Mouse (Mus musculus) common myeloid progenitor, adult 5-6 weeks (primary cell): ENCODE measurements around the gene Map3k7. TPM values are rescaled to one million over a fixed set of nuclear protein-coding genes. Genes with fewer than 3 reads are reported as not detected.
"Not testable (repeated sequence)": the region's sequence is repeated elsewhere in the genome, so short reads cannot be mapped to it uniquely, and the experiment has no call there.

Experiments used
- ATAC-seq: replicated peaks from 2 replicates; pipeline ENCODE4 v1.8.0; 2016; ENCODE audit warnings: low read depth, mild to moderate bottlenecking, moderate TSS enrichment, inconsistent platforms; ENCODE audit not compliant: poor library complexity, severe bottlenecking
- total RNA-seq: library from RNA; stranded (forward); fragments of 200-1000, 187-1606 nt; gene quantifications from 2 replicates; pipeline ENCODE4 v1.2.3, GENCODE M21; 2017

Map3k7 gene
- total RNA-seq, 1 experiment from 2014 or later, result 26.8 TPM

- no peak for ATAC-seq
Measured at GRCm38 (mm10) chr4:31975260-31975950, 11.5 kb downstream of the Map3k7 start.

- ATAC-seq, result no peak
Measured at GRCm38 (mm10) chr4:31981863-31982262, 18.0 kb downstream of the Map3k7 start.

- ATAC-seq, result no peak
Measured at GRCm38 (mm10) chr4:31993386-31993785, 29.5 kb downstream of the Map3k7 start.

GRCm38 (mm10) chr4:31993865-31994264, 30.0 kb downstream of the Map3k7 start:
- no peak for ATAC-seq

- ATAC-seq, result no peak
Measured at GRCm38 (mm10) chr4:32001498-32001897, 37.6 kb downstream of the Map3k7 start.

- ATAC-seq, result peak; percentile 75
Measured at GRCm38 (mm10) chr4:32004773-32005591, 41.1 kb downstream of the Map3k7 start.

- no peak for ATAC-seq
Measured at GRCm38 (mm10) chr4:32007174-32007573, 43.3 kb downstream of the Map3k7 start.

- no peak for ATAC-seq
Measured at GRCm38 (mm10) chr4:32008095-32008494, 44.2 kb downstream of the Map3k7 start.

GRCm38 (mm10) chr4:32010808-32011207, 46.9 kb downstream of the Map3k7 start:
- ATAC-seq, result peak; percentile 71

- ATAC-seq, result peak; percentile 57
Measured at GRCm38 (mm10) chr4:32011218-32011973, 47.5 kb downstream of the Map3k7 start.

GRCm38 (mm10) chr4:32021131-32021530, 57.2 kb downstream of the Map3k7 start:
- ATAC-seq, result no peak

GRCm38 (mm10) chr4:32022321-32022720, 58.4 kb downstream of the Map3k7 start:
- ATAC-seq, result no peak

- not testable (repeated sequence) for ATAC-seq
Measured at GRCm38 (mm10) chr4:32024170-32024569, 60.3 kb downstream of the Map3k7 start.

- no peak for ATAC-seq
Measured at GRCm38 (mm10) chr4:32025105-32025504, 61.2 kb downstream of the Map3k7 start.

GRCm38 (mm10) chr4:32027094-32027493, 63.2 kb downstream of the Map3k7 start:
- no peak for ATAC-seq

GRCm38 (mm10) chr4:32037267-32037666, 73.4 kb downstream of the Map3k7 start:
- ATAC-seq, result no peak

GRCm38 (mm10) chr4:32041741-32042452, 78.0 kb downstream of the Map3k7 start:
- no peak for ATAC-seq

GRCm38 (mm10) chr4:32045234-32045633, 81.3 kb downstream of the Map3k7 start:
- no peak for ATAC-seq

GRCm38 (mm10) chr4:32049824-32050223, 85.9 kb downstream of the Map3k7 start:
- ATAC-seq, result no peak

- ATAC-seq, result no peak
Measured at GRCm38 (mm10) chr4:32053171-32053570, 89.3 kb downstream of the Map3k7 start.
